Mouse (Mus musculus) thymus, postnatal 25 days (tissue): ENCODE data around the gene Fbxw18.
"Not testable (repeated sequence)": the region's sequence is repeated elsewhere in the genome, so short reads cannot be mapped to it uniquely, and the experiment has no call there.

Source experiments
- DNase-seq: peaks from one replicate; pipeline ENCODE4 v3.0.0; 2022

The Fbxw18 gene

DNA sequence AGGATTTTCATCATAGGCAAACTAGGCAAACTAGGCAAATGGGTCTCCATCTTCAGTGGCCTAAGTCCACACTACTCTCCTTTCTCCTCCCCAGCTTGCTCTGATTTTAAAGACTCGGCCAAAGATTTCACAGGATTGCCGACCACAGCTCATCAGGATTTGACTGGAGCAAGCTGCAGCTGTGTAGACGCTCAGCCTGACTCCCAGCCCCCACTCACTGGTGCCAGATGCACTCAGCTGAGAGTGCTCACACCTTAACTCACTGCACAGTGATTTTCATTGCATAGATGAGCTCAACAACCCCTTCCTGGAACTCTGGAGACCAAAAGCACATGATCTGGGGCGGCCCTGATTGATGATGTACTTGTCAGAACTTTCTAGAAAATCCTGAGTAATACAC lies at the start of gene Fbxw18:
TSS of gene Fbxw18 (minus strand) at position 101 of the 400 bp plus-strand sequence.
- DNase-seq = not testable (repeated sequence)

- not testable (repeated sequence) for DNase-seq
Measured at GRCm38 (mm10) chr9:109745989-109746388, 43.5 kb upstream of the Fbxw18 start, which contains the start of gene Fbxw26. Gene Fbxw26, minus strand, starts transcription at chr9:109746089.

GRCm38 (mm10) chr9:109685299-109685698 lies 17.2 kb downstream of the Fbxw18 start:
- DNase-seq = peak; percentile 28

GRCm38 (mm10) chr9:109664552-109664951 lies 37.9 kb downstream of the Fbxw18 start, which contains the start of gene Fbxw25:
Gene Fbxw25, minus strand, starts transcription at chr9:109664652.
- not testable (repeated sequence) for DNase-seq
